ENCODE assay signal across 8 mouse cellular contexts in the genomic region with DNA sequence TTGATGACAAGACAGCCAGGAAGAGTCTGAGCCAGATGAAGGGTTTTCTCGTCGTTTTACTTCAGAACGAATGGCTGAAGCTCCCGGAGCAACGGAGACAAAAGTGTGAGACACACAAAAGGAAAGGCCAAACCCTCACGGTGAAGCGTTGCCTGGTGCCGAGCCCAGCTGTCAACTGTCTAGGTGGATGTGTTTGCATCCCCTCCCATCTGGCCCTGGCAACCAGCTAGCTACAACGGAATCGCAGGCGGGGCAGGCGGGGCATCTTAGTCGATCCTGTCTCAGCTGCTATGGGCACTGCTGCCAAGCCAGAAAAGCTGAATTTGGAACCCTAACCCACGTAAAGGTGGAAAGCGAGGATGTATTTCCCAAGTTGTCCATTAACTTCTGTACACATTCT. TPM values are rescaled to one million over a fixed set of nuclear protein-coding genes. Genes with fewer than 3 reads are reported as not detected.
A peak's percentile ranks its signal among the peaks of the same experiment; 100 is the strongest.
DNase-seq lines count a peak whose midpoint lies in the region; ATAC-seq and TF ChIP-seq lines count a peak whose summit lies in the region.

No protein-coding gene starts in this region.

- H3K36me3 ChIP-seq in heart, embryonic 13.5 days, result peaks cover 27% of the 10 kb centered on the region
- peaks cover 15% of the 10 kb centered on the region for H3K36me3 ChIP-seq in C2C12 (ENCODE audit: control insufficient read depth, insufficient read depth)
- H3K36me3 ChIP-seq in intestine, postnatal 0 days (ENCODE audit: control insufficient read depth, insufficient read depth), result peaks cover 26% of the 10 kb centered on the region

- TF ChIP-seq CTCF in C2C12 (IDR thresholded peaks at IDR 0.05; ENCODE audit: control insufficient read depth, insufficient read depth, insufficient read length), result no peak
- TF ChIP-seq CTCF in cortical plate, adult 2 months (IDR thresholded peaks at IDR 0.05; ENCODE audit: extremely low read depth, insufficient read depth, low read length), result no peak
- no peak for TF ChIP-seq CTCF in intestine, postnatal 0 days (IDR thresholded peaks at IDR 0.05; ENCODE audit: low read depth)

- intact Hi-C loops in heart, postnatal 25 days (cut with DNase I), result no loop called here

- no peak overlapping the region for H3K27ac ChIP-seq in heart, embryonic 13.5 days (replicated peaks)
- H3K27ac ChIP-seq in cortical plate, adult 2 months (ENCODE audit: insufficient read depth, low read length), result no peak overlapping the region
- H3K27ac ChIP-seq in intestine, postnatal 0 days (ENCODE audit: low read depth, low read length), result no peak overlapping the region

- peak overlapping the region; percentile 94 for H3K4me2 ChIP-seq in heart, embryonic 13.5 days
- peak overlapping the region; percentile 87 for H3K4me2 ChIP-seq in intestine, postnatal 0 days (replicated peaks; ENCODE audit: low read depth)

- no peak for TF ChIP-seq POLR2A in cortical plate, adult 2 months (IDR thresholded peaks at IDR 0.05; ENCODE audit: extremely low read depth, insufficient read depth, low read length)

- H3K9ac ChIP-seq in heart, embryonic 13.5 days, result peak overlapping the region; percentile 97
- H3K9ac ChIP-seq in intestine, postnatal 0 days (ENCODE audit: low read depth, low read length), result peak overlapping the region; percentile 87

- no peak for DNase-seq in heart, postnatal 25 days (ENCODE audit: low spot score)
- DNase-seq in neural tube, embryonic 10.5 days (ENCODE audit: extremely low spot score, low spot score), result peak; percentile 30
- DNase-seq in urinary bladder, postnatal 4 days (ENCODE audit: low spot score in 2 of 2), result no peak
- no peak for DNase-seq in frontal cortex, postnatal 10 days (ENCODE audit: low spot score in 2 of 2)

- H3K79me2 ChIP-seq in C2C12 (ENCODE audit: control insufficient read depth, insufficient read depth), result peaks cover 30% of the 10 kb centered on the region

- peak overlapping the region; percentile 72 for H3ac ChIP-seq in C2C12 (ENCODE audit: control insufficient read depth, insufficient read length, low read depth)

- H3K27me3 ChIP-seq in heart, embryonic 13.5 days (replicated peaks), result peaks cover 4% of the 10 kb centered on the region; the same call in 1 of the 2 replicates
- H3K27me3 ChIP-seq in C2C12 (ENCODE audit: control insufficient read depth, insufficient read depth, insufficient read length), result no peaks in the 10 kb centered on the region
- no peaks in the 10 kb centered on the region for H3K27me3 ChIP-seq in intestine, postnatal 0 days (replicated peaks; ENCODE audit: control insufficient read depth, insufficient read depth, low read length)

- 29% methylated on average over 15 of the region's 15 CpGs for WGBS in heart, embryonic 13.5 days
- WGBS in intestine, postnatal 0 days, result 19% methylated on average over 15 of the region's 15 CpGs

- no peaks in the 10 kb centered on the region for H3K9me3 ChIP-seq in heart, embryonic 13.5 days
- H3K9me3 ChIP-seq in intestine, postnatal 0 days (ENCODE audit: control insufficient read depth), result no peaks in the 10 kb centered on the region

- H3K4me3 ChIP-seq in heart, embryonic 13.5 days, result peak overlapping the region; percentile 95
- peak overlapping the region; percentile 61 for H3K4me3 ChIP-seq in C2C12 (ENCODE audit: insufficient read depth, poor library complexity, severe bottlenecking)
- peak overlapping the region; percentile 47 for H3K4me3 ChIP-seq in cortical plate, adult 2 months (ENCODE audit: insufficient read depth, low read length)
- peak overlapping the region; percentile 85 for H3K4me3 ChIP-seq in intestine, postnatal 0 days (ENCODE audit: low read depth, low read length)

- peaks cover 16% of the 10 kb centered on the region for H3K79me3 ChIP-seq in C2C12 (ENCODE audit: low read depth)

- no peak for ATAC-seq in heart, embryonic 13.5 days (ENCODE audit: extremely low read depth, insufficient number of reproducible peaks, low FRiP score, low TSS enrichment)
- no peak for ATAC-seq in intestine, postnatal 0 days

- peaks cover 19% of the 10 kb centered on the region for H3K4me1 ChIP-seq in heart, embryonic 13.5 days
- H3K4me1 ChIP-seq in cortical plate, adult 2 months (ENCODE audit: control insufficient read depth, insufficient read depth, low read length), result peaks cover 5% of the 10 kb centered on the region; the same call in 1 of the 2 replicates
- 0 out of 2 replicates have a peak, but pooled peaks cover 4% of the 10 kb centered on the region for H3K4me1 ChIP-seq in intestine, postnatal 0 days (replicated peaks; ENCODE audit: control insufficient read depth, insufficient read depth, low read length)

TF ChIP-seq in C2C12, 6 proteins besides CTCF, POLR2A, EP300 and RAD21:
- TF ChIP-seq FOSL1 (IDR thresholded peaks at IDR 0.05; ENCODE audit: insufficient read depth, low read length, poor library complexity, severe bottlenecking) (no peak), CEBPB (IDR thresholded peaks at IDR 0.05; ENCODE audit: low read depth) (no peak), MYOG (IDR thresholded peaks at IDR 0.05; ENCODE audit: control insufficient read depth, extremely low read depth, insufficient read length) (no peak), MYOD1 (IDR thresholded peaks at IDR 0.05; ENCODE audit: control insufficient read depth, insufficient read length, low read depth) (no peak), MAX (IDR thresholded peaks at IDR 0.05) (no peak), USF1 (IDR thresholded peaks at IDR 0.05; ENCODE audit: low read depth) (no peak)
TF ChIP-seq in C2C12: peak in this region for 0.

RNA-seq across cellular contexts. Expression of a gene that starts 0.9 kb away (rescaled TPM):
- polyA plus RNA-seq in heart, embryonic 13.5 days (2015; fragmentation: Nextera tagmentation; extraction: Ambion mirVana), result 106 and 125 TPM in 2 replicates
- 10 to 100 TPM; 36.8 to 39.8 TPM for total RNA-seq in heart, postnatal 25 days (2021)
- 183 TPM for polyA plus RNA-seq in C2C12 (2012; fragmentation: generic; extraction: Trizol)
- 122 and 131 TPM in 2 replicates for polyA plus RNA-seq in cortical plate, adult 2 months (2012; rRNA removed)
- 93.7 and 99.4 TPM in 2 replicates for polyA plus RNA-seq in intestine, postnatal 0 days (2015; fragmentation: Nextera tagmentation; extraction: Ambion mirVana)

RNA-seq across cellular contexts. Expression of a gene that starts 17.1 kb away (rescaled TPM):
- 250 and 292 TPM in 2 replicates for polyA plus RNA-seq in heart, embryonic 13.5 days (2015; fragmentation: Nextera tagmentation; extraction: Ambion mirVana)
- 10 to 100 TPM in 1 of 2 experiments, 1 to 10 TPM in 1; 7.6 to 10.4 TPM for total RNA-seq in heart, postnatal 25 days (2021)
- polyA plus RNA-seq in C2C12 (2012; fragmentation: generic; extraction: Trizol), result 52.4 TPM
- polyA plus RNA-seq in cortical plate, adult 2 months (2012; rRNA removed), result 1.2 and 2.2 TPM in 2 replicates
- polyA plus RNA-seq in intestine, postnatal 0 days (2015; fragmentation: Nextera tagmentation; extraction: Ambion mirVana), result 419 and 432 TPM in 2 replicates

RNA-seq across cellular contexts. Expression of a gene that starts 19.4 kb away (rescaled TPM):
- polyA plus RNA-seq in heart, embryonic 13.5 days (2015; fragmentation: Nextera tagmentation; extraction: Ambion mirVana), result 9.0 and 10.9 TPM in 2 replicates
- total RNA-seq in heart, postnatal 25 days (2021), result 1 to 10 TPM; 1.6 to 3.5 TPM
- 0.08 TPM for polyA plus RNA-seq in C2C12 (2012; fragmentation: generic; extraction: Trizol)
- polyA plus RNA-seq in cortical plate, adult 2 months (2012; rRNA removed), result 0.71 and 0.76 TPM in 2 replicates
- polyA plus RNA-seq in intestine, postnatal 0 days (2015; fragmentation: Nextera tagmentation; extraction: Ambion mirVana), result 175 and 178 TPM in 2 replicates

RNA-seq across cellular contexts. Expression of a gene that starts 30.8 kb away (rescaled TPM):
- polyA plus RNA-seq in heart, embryonic 13.5 days (2015; fragmentation: Nextera tagmentation; extraction: Ambion mirVana), result 49.5 and 53.7 TPM in 2 replicates
- total RNA-seq in heart, postnatal 25 days (2021), result 100 to 1,000 TPM; 103 TPM
- polyA plus RNA-seq in C2C12 (2012; fragmentation: generic; extraction: Trizol), result 32.6 TPM
- 57.4 and 62.3 TPM in 2 replicates for polyA plus RNA-seq in cortical plate, adult 2 months (2012; rRNA removed)
- polyA plus RNA-seq in intestine, postnatal 0 days (2015; fragmentation: Nextera tagmentation; extraction: Ambion mirVana), result 23.8 and 25.3 TPM in 2 replicates

RNA-seq across cellular contexts. Expression of a gene that starts 40.6 kb away (rescaled TPM):
- 46.0 and 52.0 TPM in 2 replicates for polyA plus RNA-seq in heart, embryonic 13.5 days (2015; fragmentation: Nextera tagmentation; extraction: Ambion mirVana)
- 10 to 100 TPM; 50.3 to 52.6 TPM for total RNA-seq in heart, postnatal 25 days (2021)
- polyA plus RNA-seq in C2C12 (2012; fragmentation: generic; extraction: Trizol), result 47.9 TPM
- polyA plus RNA-seq in cortical plate, adult 2 months (2012; rRNA removed), result 89.9 and 97.3 TPM in 2 replicates
- 121 and 123 TPM in 2 replicates for polyA plus RNA-seq in intestine, postnatal 0 days (2015; fragmentation: Nextera tagmentation; extraction: Ambion mirVana)

Comparison
In these comparisons a context has a peak if more than half of its experiments do, and no peak if none do; other contexts are left out.
1. RNA of a gene that starts 17.1 kb away (polyA plus RNA-seq): 419 to 432 TPM in intestine, postnatal 0 days, 250 to 292 TPM in heart, embryonic 13.5 days and 52.4 TPM in C2C12 (single experiment); 1.2 to 2.2 TPM in cortical plate, adult 2 months; every median in the first group is over 10 times any median in the second.
2. RNA of a gene that starts 19.4 kb away (polyA plus RNA-seq): 175 to 178 TPM in intestine, postnatal 0 days; 9.0 to 10.9 TPM in heart, embryonic 13.5 days, 0.71 to 0.76 TPM in cortical plate, adult 2 months and 0.08 TPM in C2C12 (single experiment); every median in the first group is over 10 times any median in the second.
3. Peak in every context shown above with its lines, with median percentiles within 50 percentile points of each other: H3K4me3 ChIP-seq.